Mouse (Mus musculus) heart, adult 2 months (tissue): ENCODE results near the gene Pik3cd. TPM values are rescaled to one million over a fixed set of nuclear protein-coding genes. Genes with fewer than 3 reads are reported as not detected.
"Not testable (repeated sequence)": the region's sequence is repeated elsewhere in the genome, so short reads cannot be mapped to it uniquely, and the experiment has no call there.

ENCODE experiments used
- DNase-seq, 2 experiments: peaks; one replicate each; pipeline ENCODE4 v3.0.0; 2021
- H3K27ac ChIP-seq: fragments of 200-600 bp; 2 replicates; pipeline ENCODE4 v1.8.1; 2022
- H3K27me3 ChIP-seq: fragments of 200-500 bp; 2 replicates; pipeline ENCODE4 v1.6.1; 2012; ENCODE audit warnings: mild to moderate bottlenecking, low read length, inconsistent platforms, mixed read lengths; ENCODE audit not compliant: control insufficient read depth, insufficient read depth
- H3K36me3 ChIP-seq: fragments of 200-500 bp; 2 replicates; pipeline ENCODE4 v1.6.1; 2012; ENCODE audit warnings: low read length, inconsistent platforms; ENCODE audit not compliant: control insufficient read depth, insufficient read depth
- H3K4me1 ChIP-seq: fragments of 200-500 bp; 2 replicates; pipeline ENCODE4 v1.6.1; 2011; ENCODE audit warnings: low read length; ENCODE audit not compliant: control insufficient read depth, insufficient read depth
- H3K4me3 ChIP-seq: fragments of 200-600 bp; 2 replicates; pipeline ENCODE4 v1.8.1; 2022
- H3K79me2 ChIP-seq: fragments of 200-500 bp; replicated peaks from 2 replicates; pipeline ENCODE4 v1.6.1; 2012; ENCODE audit warnings: mild to moderate bottlenecking, inconsistent platforms, low read length, moderate library complexity, mixed read lengths; ENCODE audit not compliant: control insufficient read depth, insufficient read depth
- H3K9ac ChIP-seq: fragments of 200-500 bp; 2 replicates; pipeline ENCODE4 v1.6.1; 2012; ENCODE audit warnings: low read depth, mild to moderate bottlenecking, control low read depth, inconsistent platforms, low read length, mixed read lengths
- CTCF ChIP-seq: fragments of 200-600 bp; IDR thresholded peaks from 2 replicates; pipeline ENCODE4 v1.8.1; 2022; ENCODE audit warnings: antibody characterized with exemption, mild to moderate bottlenecking, moderate library complexity
- EP300 ChIP-seq: fragments of 200-500 bp; IDR thresholded peaks from 2 replicates; pipeline ENCODE4 v1.6.1; 2011; ENCODE audit warnings: low read depth, low read length, control low read depth; ENCODE audit not compliant: insufficient read depth
- POLR2A ChIP-seq: fragments of 200-500 bp; IDR thresholded peaks from 2 replicates; pipeline ENCODE4 v1.6.1; 2011; ENCODE audit warnings: mild to moderate bottlenecking, low read depth, low read length, control low read depth; ENCODE audit not compliant: insufficient read depth
- WGBS: fragments of 180-500 bp; shearing (Covaris S2); methylation state at CpG from one replicate; pipeline ENCODE4 v1.1.7; 2018; 5-methylcytosine and 5-hydroxymethylcytosine counted together
- intact Hi-C: fragments of 180-260 bp; cut with DNase I; formaldehyde crosslinking; loops from one replicate; pipeline ENCODE4 v1.15.1; 2025
- long read RNA-seq: library from polyadenylated mRNA; stranded (forward); transcript quantifications from one replicate; pipeline ENCODE4 v2.0.0, GENCODE M21; 2021
- polyA plus RNA-seq: library from polyadenylated mRNA; depleted of rRNA; stranded (reverse); fragments of >200 nt; gene quantifications from 2 replicates; pipeline ENCODE4 v1.2.3, GENCODE M21; 2012; rRNA removed
- total RNA-seq, 2 experiments: library from RNA; stranded (reverse); gene quantifications; 2 replicates each; pipeline ENCODE4 v1.2.3; 2021

Gene Pik3cd
- total RNA-seq (1 to 10 TPM; 3.4 to 4.2 TPM), polyA plus RNA-seq (3.6 and 4.7 TPM in 2 replicates)
- long read RNA-seq, result 0 reads

DNA sequence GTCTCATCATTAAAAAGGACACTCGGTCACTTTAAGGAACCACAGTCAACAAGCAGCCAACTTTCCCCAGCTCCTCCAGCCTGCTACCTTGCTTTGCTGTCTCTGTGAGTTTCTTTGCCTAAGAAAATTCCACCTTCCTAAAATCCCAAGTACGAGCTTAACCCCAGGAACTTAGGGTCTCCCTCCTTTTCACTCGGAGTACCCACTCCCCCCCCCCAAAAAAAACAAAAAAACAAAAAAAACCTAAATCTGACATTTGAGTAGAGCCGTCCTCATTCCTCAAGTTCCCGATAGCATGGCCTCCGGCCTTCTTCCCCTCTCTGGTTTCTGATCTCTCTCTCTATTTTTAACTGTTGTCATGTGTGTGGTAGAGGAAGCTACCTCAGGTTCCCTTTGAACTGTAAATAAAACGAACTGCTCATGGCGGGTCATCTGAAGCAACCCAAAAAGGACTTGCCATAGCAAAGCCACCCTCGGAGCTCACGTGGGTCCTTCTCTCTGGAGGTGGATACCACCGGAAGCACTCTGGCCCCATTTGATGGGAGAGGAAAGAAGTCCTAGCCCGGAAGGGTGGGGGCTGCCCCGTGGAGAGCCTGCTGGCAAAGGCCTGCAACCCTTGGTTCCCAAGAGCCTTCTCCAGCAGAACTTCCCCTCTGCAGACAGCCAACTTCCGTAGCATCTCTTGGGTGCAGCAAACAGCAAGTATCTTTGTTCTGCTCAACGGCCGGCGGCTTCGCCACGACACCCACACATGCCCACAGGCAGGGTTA lies at the start of gene Pik3cd:
Gene Pik3cd, minus strand, starts transcription at position 362 of the 770 bp plus-strand sequence.
- H3K4me3 ChIP-seq, result no peak within 1 kb of the TSS
- WGBS, result 38% methylated on average over 19 of the region's 19 CpGs
- no peaks in the 10 kb centered on the region for H3K36me3 ChIP-seq
- DNase-seq, result peak; percentile 53 to 75
- TF ChIP-seq EP300 (no peak), CTCF (no peak), POLR2A (no peak)
- H3K27me3 ChIP-seq, result no peaks in the 10 kb centered on the region
- no peaks in the 10 kb centered on the region for H3K79me2 ChIP-seq
- peaks cover 8% of the 10 kb centered on the region for H3K4me1 ChIP-seq
- H3K9ac ChIP-seq, result no peak within 1 kb of the TSS
- intact Hi-C loops, result no loop called here
- peak within 1 kb of the TSS; percentile 52; the same call in 1 of the 2 replicates for H3K27ac ChIP-seq

DNA sequence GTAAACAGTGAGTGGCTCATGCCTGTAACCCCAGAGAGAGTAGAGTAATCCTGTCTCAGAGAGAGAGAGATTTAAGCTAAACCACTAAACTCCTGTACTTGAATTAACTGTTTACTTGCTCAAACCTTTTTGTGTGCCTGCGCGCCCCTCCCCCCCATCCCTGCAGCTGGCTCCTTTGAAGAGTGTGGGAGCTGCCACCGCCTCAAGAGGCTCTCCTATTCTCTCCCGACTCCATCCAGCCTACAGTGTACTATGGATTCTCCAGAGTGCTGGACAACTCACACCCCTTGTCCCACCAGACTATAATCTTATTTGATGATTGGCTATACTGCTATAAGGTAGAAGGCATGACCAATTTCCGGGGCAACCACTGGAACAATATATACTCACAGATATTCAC lies 48.3 kb upstream of the Pik3cd start:
- intact Hi-C loops, result loop anchor here (5.0 kb wide), 1 partner anchor 232 kb away; no protein-coding TSS in a partner anchor
- no peaks in the 10 kb centered on the region for H3K36me3 ChIP-seq
- 81% methylated on average over 5 of the region's 5 CpGs for WGBS
- no peak overlapping the region for H3K4me3 ChIP-seq
- no peaks in the 10 kb centered on the region for H3K27me3 ChIP-seq
- H3K9ac ChIP-seq, result no peak overlapping the region
- DNase-seq, result no peak
- no peaks in the 10 kb centered on the region for H3K79me2 ChIP-seq
- TF ChIP-seq EP300, result no peak
- no peak for TF ChIP-seq CTCF
- TF ChIP-seq POLR2A, result no peak
- no peaks in the 10 kb centered on the region for H3K4me1 ChIP-seq
- H3K27ac ChIP-seq, result no peak overlapping the region

DNA sequence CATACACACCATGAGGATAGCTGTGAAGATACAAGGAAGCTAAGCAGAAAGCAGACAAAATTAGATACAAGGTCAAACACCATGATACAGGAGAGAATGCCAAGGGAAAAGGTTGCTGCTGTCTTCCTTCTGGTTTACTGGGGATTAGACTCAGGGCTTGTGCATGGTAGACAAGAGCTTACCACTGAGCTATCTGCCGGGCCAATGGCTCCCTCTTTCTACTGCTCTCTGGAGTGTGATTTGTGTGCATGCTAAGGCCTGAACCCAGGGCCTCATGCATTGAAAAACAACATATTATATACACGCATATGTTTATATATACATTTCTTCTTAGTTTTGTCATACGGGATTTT lies 47.3 kb upstream of the Pik3cd start:
- not testable (repeated sequence) for H3K27ac ChIP-seq, H3K9ac ChIP-seq, H3K4me3 ChIP-seq, H3K4me1 ChIP-seq, H3K79me2 ChIP-seq, DNase-seq, H3K36me3 ChIP-seq, H3K27me3 ChIP-seq
- intact Hi-C loops, result loop anchor here (5.0 kb wide), 1 partner anchor 233 kb away; no protein-coding TSS in a partner anchor
- WGBS, result 96% methylated on average over 3 of the region's 3 CpGs

DNA sequence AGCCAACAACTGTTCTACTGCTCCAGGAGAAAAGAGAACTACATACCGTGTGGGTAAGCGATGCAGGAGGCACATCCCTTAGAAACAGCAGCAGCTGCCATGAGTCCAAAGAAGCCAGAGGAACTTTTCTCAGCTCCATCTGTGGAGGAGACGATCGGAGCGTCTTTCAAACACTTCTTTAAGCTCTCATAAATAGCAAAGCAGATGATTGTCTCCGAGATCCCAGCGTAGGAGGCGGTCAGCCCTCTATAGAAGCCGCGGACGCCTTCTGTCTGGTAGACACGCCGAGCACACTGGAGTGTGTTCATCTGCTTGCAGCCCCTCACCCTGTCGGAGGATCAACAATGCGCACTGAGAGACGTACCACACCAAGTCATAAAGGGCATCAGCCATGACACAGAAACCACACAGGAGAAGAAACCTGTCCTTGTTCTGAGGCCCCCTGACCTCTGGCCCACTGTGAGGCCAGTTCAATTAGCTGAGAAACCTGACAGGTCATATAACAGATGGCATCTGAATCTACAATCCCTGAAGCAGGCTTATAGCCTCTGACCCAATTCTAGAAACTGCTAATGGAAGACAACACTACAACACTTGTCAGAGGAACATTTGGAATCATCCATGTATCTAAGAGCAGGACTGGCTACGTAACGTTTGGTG lies 46.8 kb upstream of the Pik3cd start:
- 94% methylated on average over 18 of the region's 18 CpGs for WGBS
- Histone ChIP-seq H3K27ac (no peak overlapping the region), H3K9ac (no peak overlapping the region), H3K36me3 (no peaks in the 10 kb centered on the region), H3K79me2 (no peaks in the 10 kb centered on the region), H3K4me1 (no peaks in the 10 kb centered on the region), H3K4me3 (no peak overlapping the region), H3K27me3 (no peaks in the 10 kb centered on the region)
- no peak for TF ChIP-seq POLR2A
- no peak for TF ChIP-seq CTCF
- TF ChIP-seq EP300, result no peak
- intact Hi-C loops, result no loop called here
- no peak for DNase-seq

DNA sequence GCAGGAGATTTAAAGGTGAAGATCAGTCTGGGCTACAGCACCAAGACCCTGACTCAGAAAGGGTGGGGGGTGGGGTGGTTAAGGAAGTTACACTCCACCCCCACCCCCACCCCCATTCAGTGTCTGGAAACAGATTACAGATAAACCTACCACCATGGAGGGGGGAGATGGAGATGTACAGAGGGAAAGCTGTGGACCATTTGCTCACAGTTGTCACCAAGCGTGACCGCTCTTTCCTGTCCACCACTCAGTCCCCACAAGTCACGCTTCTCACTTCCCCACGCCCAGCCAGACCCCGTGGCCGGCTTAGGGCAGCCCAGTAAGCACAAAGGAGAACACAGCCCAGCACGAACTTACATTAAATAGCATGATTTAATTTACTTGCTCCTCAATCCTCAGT lies 41.7 kb upstream of the Pik3cd start:
- whole genome bisulfite sequencing, result 81% methylated on average over 7 of the region's 7 CpGs

DNA sequence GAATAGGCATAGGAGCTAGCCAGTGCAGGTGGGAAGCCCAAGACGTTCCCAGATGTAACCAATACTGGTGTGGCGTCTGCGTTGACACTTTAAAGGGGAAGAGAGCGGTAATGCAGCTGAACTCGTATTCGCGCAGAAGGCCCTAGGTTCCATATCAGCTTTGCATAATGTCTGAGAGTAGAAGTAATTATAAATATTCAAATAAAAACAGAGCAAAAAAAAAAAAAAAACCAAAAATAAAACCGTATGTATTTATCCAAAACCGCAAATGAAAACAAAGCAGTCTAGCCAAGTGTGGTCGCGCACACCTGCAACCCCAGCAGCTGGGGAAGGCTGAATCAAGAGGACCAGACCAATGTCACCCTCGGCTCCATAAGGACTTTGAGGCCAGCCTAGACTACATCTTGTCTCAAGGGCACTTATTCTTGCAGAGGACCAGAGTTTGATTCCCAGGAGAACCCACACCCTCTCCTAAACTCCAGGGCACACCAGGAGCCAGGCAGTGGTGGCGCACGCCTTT lies 39.7 kb upstream of the Pik3cd start:
- H3K9ac ChIP-seq, result no peak overlapping the region
- no peak for TF ChIP-seq EP300
- no peak for TF ChIP-seq CTCF
- no peak for TF ChIP-seq POLR2A
- no peaks in the 10 kb centered on the region for H3K27me3 ChIP-seq
- intact Hi-C loops, result no loop called here
- DNase-seq, result no peak
- H3K36me3 ChIP-seq, result no peaks in the 10 kb centered on the region
- H3K27ac ChIP-seq, result no peak overlapping the region
- no peak overlapping the region for H3K4me3 ChIP-seq
- WGBS, result 96% methylated on average over 14 of the region's 14 CpGs
- H3K4me1 ChIP-seq, result 0 out of 2 replicates have a peak, but pooled peaks cover 2% of the 10 kb centered on the region
- no peaks in the 10 kb centered on the region for H3K79me2 ChIP-seq

More for the DNA sequence above, 41.7 kb upstream of the Pik3cd start:
- Histone ChIP-seq H3K4me3 (no peak overlapping the region), H3K27ac (no peak overlapping the region), H3K4me1 (no peaks in the 10 kb centered on the region), H3K79me2 (no peaks in the 10 kb centered on the region), H3K36me3 (no peaks in the 10 kb centered on the region), H3K27me3 (no peaks in the 10 kb centered on the region), H3K9ac (no peak overlapping the region)
- intact Hi-C loops, result no loop called here
- TF ChIP-seq EP300 (no peak), CTCF (no peak), POLR2A (no peak)
- DNase-seq, result no peak
